Mouse (Mus musculus) layer of hippocampus, adult 8-10 months (tissue): ENCODE data around the gene Olfr1417. TPM values are rescaled to one million over a fixed set of nuclear protein-coding genes. Genes with fewer than 3 reads are reported as not detected.
"Not testable (repeated sequence)": the region's sequence is repeated elsewhere in the genome, so short reads cannot be mapped to it uniquely, and the experiment has no call there.

ENCODE experiments used
- DNase-seq, 2 experiments: peaks; one replicate each; pipeline ENCODE4 v3.0.0; 2022; ENCODE audit warnings: low spot score in 2 of 2
- total RNA-seq, 4 experiments: library from RNA; stranded (reverse); gene quantifications; 2 replicates each; pipeline ENCODE4 v1.2.4; 2022

The Olfr1417 gene
- not detected for total RNA-seq

DNA sequence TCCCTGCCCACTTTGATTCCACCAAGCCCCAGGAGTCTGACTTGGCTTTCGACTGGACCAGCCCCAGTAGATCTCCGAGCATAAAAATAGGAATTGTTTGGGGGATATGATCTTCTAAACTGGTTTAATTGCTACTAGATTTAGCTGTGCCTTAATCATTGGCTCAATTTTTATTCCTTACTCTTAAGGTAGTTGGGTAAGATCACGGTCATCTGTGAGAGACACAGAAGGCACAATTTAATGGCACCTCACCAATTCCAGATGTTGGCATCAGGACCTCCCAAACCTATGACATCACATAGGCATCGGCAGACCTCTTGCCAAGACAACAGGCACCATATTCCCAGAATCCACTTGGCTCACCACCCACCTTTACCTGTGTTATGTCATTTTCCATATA, at the start of gene Olfr1417:
TSS of gene Olfr1417 (minus strand) at position 101 of the 400 bp plus-strand sequence.
- DNase-seq: no peak

- DNase-seq: no peak
Measured at GRCm38 (mm10) chr19:11886265-11886664, 47.2 kb upstream of the Olfr1417 start, which contains the start of gene Olfr1420. Gene Olfr1420 (plus strand): TSS chr19:11886565.

GRCm38 (mm10) chr19:11878404-11878803, 39.4 kb upstream of the Olfr1417 start:
- DNase-seq: not testable (repeated sequence)

- DNase-seq: no peak
Measured at GRCm38 (mm10) chr19:11875006-11875405, 36.0 kb upstream of the Olfr1417 start, which contains the start of gene Olfr1419. Gene Olfr1419 (minus strand): TSS chr19:11875106.

DNA sequence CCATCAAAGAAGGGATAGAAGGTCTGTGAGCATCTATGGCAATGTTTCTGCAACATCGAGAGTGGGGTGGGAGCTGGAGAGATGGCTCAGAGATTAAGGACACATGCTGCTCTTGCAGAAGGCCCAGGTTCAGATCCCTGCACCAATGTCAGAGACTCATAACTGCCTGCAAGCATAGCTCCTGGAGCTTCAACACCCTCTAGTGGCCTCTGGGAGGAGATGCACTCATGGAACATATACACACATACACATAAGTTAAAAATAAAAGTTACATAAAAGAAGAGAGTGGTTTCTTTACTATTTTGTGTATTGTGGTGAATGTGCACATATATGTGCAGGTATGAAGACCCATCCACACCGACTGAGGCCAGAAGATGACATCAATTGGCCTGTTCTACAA, 28.8 kb upstream of the Olfr1417 start:
- DNase-seq: no peak

GRCm38 (mm10) chr19:11860966-11861365, 21.9 kb upstream of the Olfr1417 start, which contains the start of gene Olfr1418:
Gene Olfr1418 (minus strand): TSS chr19:11861066.
- no peak for DNase-seq

GRCm38 (mm10) chr19:11856506-11856905, 17.5 kb upstream of the Olfr1417 start:
- DNase-seq: no peak

DNA sequence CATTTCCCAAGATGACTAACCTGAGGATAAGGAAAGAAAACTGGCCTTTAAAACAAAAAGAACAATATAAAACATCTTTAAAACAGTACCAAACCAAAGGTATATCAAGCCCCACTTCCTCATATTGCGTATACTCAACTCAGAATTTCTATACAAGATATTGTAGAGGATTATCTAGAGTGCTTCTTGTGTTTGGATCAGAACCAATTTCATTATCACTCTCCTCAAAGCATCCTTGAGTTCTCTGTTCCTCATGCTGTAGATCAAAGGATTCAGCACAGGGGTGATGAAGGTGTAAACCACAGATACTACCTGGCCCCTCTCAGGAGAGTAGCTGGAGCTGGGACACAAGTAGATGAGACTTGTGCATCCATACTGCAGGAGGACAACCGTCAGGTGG, 15.8 kb upstream of the Olfr1417 start:
- no peak for DNase-seq

DNA sequence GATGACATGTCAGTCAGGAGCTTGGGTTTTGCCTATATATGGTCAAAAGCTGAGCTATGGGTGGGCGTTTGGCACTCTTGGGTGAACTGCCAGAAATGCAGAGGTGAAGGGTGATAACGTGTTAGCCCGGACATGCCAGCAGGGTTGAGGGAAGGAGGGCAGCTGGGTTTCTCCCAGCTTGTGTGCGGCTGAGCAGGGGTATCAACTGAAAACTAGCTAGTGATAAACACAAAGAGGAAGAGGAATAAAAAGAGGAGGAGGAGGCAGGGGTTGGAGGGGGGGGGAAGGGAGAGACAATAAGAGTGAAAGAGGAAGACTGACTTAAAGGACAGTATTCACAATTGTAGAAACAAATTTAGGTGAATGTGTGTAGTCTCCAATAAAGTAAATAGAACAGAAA, 13.6 kb upstream of the Olfr1417 start:
- DNase-seq: no peak

DNA sequence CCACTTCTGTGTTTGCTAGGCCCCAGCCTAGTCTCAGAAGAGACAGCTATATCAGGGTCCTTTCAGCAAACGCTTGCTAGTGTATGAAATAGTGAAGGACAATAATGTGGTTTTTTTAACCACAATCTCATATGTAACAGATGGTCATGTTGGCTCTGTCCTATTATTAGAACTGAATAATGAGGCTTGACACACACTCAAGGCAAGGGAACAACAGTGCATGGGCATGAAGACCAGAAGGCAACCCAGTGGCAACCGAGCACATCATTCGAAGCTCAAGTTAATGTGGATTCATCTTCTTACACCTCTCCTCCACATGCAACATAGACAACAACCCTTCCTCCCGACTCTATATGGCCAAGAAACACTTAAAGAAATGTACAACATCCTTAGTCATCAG, 7.3 kb upstream of the Olfr1417 start:
- DNase-seq: no peak

- DNase-seq: no peak
Measured at GRCm38 (mm10) chr19:11823346-11824065, 15.5 kb downstream of the Olfr1417 start.

- no peak for DNase-seq
Measured at GRCm38 (mm10) chr19:11820211-11820610, 18.8 kb downstream of the Olfr1417 start.

DNA sequence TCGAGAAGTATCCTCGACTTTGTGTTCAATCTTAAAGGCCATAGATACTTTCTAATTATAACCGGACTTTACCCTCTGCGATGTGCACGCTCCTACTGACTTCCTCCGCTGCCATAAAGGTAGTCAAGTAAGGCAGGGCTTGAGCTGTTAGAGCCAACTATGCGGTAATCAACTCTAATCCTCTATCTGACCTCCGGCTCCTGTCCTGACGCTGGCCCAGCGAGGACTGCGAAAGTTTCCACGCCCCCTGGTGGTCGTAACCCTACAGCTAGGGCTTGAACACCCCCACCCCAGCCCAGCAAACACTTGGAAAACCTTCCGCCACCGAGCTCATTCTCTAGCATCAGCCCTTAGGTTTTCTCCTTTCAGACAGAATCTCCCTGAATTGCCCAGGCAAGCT, 19.2 kb downstream of the Olfr1417 start:
- peak in 1 of 2 experiments; percentile 55 for DNase-seq

GRCm38 (mm10) chr19:11819143-11819700, 19.8 kb downstream of the Olfr1417 start, which contains the start of gene Stx3:
Gene Stx3 (minus strand): TSS chr19:11819403.
- no peak for DNase-seq

GRCm38 (mm10) chr19:11818199-11819142, 20.5 kb downstream of the Olfr1417 start:
- peak; percentile 17 to 24 for DNase-seq

DNA sequence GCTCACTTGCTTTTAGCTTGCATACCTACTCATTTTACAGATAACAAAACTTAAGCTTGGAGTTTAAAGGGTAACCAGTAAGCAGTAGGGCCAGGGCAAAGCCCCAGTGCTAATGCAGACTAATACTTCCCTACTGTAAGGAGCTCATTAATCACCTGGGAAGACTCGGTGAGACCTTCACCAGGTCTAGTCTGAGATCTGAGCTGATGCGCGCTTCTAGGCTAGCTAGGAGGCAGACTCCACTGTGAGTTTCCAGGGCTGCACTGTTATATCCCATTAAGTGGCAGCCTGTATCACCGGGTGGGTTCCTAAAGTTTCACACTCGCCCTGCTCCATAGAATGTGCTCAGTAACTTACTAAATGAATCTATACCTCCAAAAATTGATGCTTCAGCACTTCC, 21.4 kb downstream of the Olfr1417 start:
- DNase-seq: no peak

DNA sequence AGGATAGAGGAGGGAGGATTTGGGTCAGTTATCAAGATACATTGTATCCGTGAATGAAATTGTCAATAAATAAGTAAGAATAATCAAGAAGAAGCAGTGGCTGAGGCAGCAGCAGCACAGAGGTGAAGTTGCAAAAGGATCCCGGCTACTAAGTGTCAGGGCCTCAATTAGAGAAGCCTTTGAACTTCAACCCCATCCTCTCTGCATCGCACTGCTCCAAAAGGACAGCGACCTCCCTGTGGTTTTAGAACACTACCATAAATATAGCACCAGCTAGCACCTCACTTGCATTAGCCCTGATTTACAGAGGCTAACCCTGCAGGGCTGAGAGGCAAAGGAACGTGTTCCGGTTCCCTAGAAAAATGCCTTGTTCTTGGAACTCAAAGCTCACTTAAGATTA, 22.3 kb downstream of the Olfr1417 start:
- no peak for DNase-seq

- no peak for DNase-seq
Measured at GRCm38 (mm10) chr19:11814742-11815333, 24.2 kb downstream of the Olfr1417 start.

DNA sequence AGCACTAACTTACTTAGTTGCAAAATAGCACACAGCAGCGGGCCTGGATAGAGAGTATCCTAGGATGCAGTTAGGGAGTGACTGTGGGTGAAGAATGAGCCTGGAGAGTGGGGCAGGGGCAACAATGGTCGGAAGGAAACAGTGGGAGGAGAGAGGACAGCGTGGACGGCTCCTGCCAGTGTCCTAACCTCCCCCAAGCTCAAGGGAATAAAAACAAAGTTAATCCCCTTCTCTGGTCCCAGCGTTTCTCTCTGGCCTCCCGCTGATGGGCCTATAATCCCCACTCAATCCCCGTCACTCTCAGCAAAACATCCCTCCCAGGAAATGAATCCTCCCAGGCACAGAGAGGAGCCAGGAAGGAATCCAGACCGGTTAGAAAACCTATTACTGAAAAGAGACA, 25.4 kb downstream of the Olfr1417 start:
- no peak for DNase-seq

- DNase-seq: no peak
Measured at GRCm38 (mm10) chr19:11813136-11813535, 25.9 kb downstream of the Olfr1417 start.

DNA sequence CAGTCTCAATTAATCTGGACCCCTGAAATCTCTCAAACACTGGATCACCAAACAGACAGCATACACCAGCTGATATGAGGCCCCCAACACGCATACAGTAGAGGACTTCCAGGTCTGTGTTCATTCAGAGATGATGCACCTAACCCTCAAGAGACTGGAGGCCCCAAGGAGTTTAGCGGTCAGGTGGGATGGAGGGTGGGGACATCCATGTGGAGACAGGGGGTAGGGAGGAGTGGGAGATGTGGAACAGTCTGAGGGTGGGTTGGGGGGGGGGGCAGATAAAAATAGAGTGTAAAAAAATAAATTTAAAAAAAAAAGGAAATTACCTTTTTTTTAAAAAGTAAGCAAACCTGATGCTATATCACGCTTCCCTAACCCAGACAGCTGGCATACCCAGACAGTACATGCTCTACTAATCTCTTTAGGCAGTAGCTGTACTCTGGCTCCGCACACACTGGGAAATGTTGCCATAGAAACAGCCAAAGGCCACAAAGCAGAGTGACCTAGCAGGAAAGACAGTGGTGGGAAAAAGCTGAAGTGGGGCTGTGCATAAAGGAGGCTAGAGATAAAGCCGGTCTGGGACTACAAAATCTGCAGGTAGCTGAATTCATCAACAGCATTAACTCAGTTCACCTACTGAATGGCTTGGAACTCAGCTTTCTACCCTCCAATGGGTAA, 27.2 kb downstream of the Olfr1417 start:
- no peak for DNase-seq
